Mouse (Mus musculus): ENCODE measurements around the gene Sohlh2. TPM values are rescaled to one million over a fixed set of nuclear protein-coding genes. Genes with fewer than 3 reads are reported as not detected.
A peak's percentile ranks its signal among the peaks of the same experiment; 100 is the strongest.

Gene Sohlh2
- not detected in 2 replicates for polyA plus RNA-seq (2016; fragmentation: Nextera tagmentation; extraction: Ambion mirVana)

GRCm38 (mm10) chr3:55181766-55182165 is at the start of gene Sohlh2:
Gene Sohlh2, plus strand, starts transcription at chr3:55182028.
- Histone ChIP-seq H3K9ac (replicated peaks) (no peak within 1 kb of the TSS), H3K4me3 (no peak within 1 kb of the TSS), H3K27ac (replicated peaks) (no peak within 1 kb of the TSS), H3K36me3 (no peaks in the 10 kb centered on the region), H3K4me2 (replicated peaks) (no peak within 1 kb of the TSS), H3K4me1 (no peaks in the 10 kb centered on the region; the same call in 1 of the 2 replicates), H3K9me3 (no peaks in the 10 kb centered on the region), H3K27me3 (no peaks in the 10 kb centered on the region)
- 94% methylated on average over 22 of the region's 22 CpGs for WGBS
- ATAC-seq (ENCODE audit: low FRiP score, low read depth) = 0 out of 2 replicates have a peak, but pooled peaks have one; percentile 19

GRCm38 (mm10) chr3:55137039-55137438 is 44.8 kb upstream of the Sohlh2 start, which contains the start of gene Ccdc169:
Gene Ccdc169, plus strand, starts transcription at chr3:55137339.
- H3K9ac ChIP-seq (replicated peaks) = no peak within 1 kb of the TSS
- no peak within 1 kb of the TSS for H3K27ac ChIP-seq (replicated peaks)
- H3K36me3 ChIP-seq = peaks cover 50% of the 10 kb centered on the region
- no peaks in the 10 kb centered on the region for H3K27me3 ChIP-seq
- no peaks in the 10 kb centered on the region for H3K9me3 ChIP-seq
- H3K4me3 ChIP-seq = no peak within 1 kb of the TSS
- H3K4me2 ChIP-seq (replicated peaks) = no peak within 1 kb of the TSS
- no peaks in the 10 kb centered on the region for H3K4me1 ChIP-seq
- ATAC-seq (ENCODE audit: low FRiP score, low read depth) = no peak

- ATAC-seq (ENCODE audit: low FRiP score, low read depth) = no peak
- Histone ChIP-seq H3K4me2 (replicated peaks) (no peak overlapping the region), H3K27ac (replicated peaks) (no peak overlapping the region), H3K9me3 (no peaks in the 10 kb centered on the region), H3K36me3 (peaks cover 26% of the 10 kb centered on the region), H3K9ac (replicated peaks) (no peak overlapping the region), H3K4me3 (no peak overlapping the region), H3K27me3 (no peaks in the 10 kb centered on the region), H3K4me1 (no peaks in the 10 kb centered on the region)
- 92% methylated on average over 12 of the region's 12 CpGs for WGBS
Observed at GRCm38 (mm10) chr3:55139837-55140236, 42.0 kb upstream of the Sohlh2 start.

GRCm38 (mm10) chr3:55141401-55141800 is 40.4 kb upstream of the Sohlh2 start:
- Histone ChIP-seq H3K9ac (replicated peaks) (no peak overlapping the region), H3K9me3 (no peaks in the 10 kb centered on the region), H3K27ac (replicated peaks) (no peak overlapping the region), H3K4me2 (replicated peaks) (no peak overlapping the region), H3K27me3 (no peaks in the 10 kb centered on the region), H3K4me1 (no peaks in the 10 kb centered on the region), H3K36me3 (peaks cover 13% of the 10 kb centered on the region), H3K4me3 (no peak overlapping the region)
- 68% methylated on average over 2 of the region's 2 CpGs for WGBS
- no peak for ATAC-seq (ENCODE audit: low FRiP score, low read depth)

GRCm38 (mm10) chr3:55144916-55145315 is 36.9 kb upstream of the Sohlh2 start:
- H3K36me3 ChIP-seq = no peaks in the 10 kb centered on the region

GRCm38 (mm10) chr3:55146441-55146840 is 35.4 kb upstream of the Sohlh2 start:
- no peaks in the 10 kb centered on the region for H3K9me3 ChIP-seq
- no peak overlapping the region for H3K27ac ChIP-seq (replicated peaks)
- no peak overlapping the region for H3K4me2 ChIP-seq (replicated peaks)
- H3K4me1 ChIP-seq = peaks cover 3% of the 10 kb centered on the region; the same call in 1 of the 2 replicates
- no peaks in the 10 kb centered on the region for H3K36me3 ChIP-seq
- no peaks in the 10 kb centered on the region for H3K27me3 ChIP-seq
- 78% methylated on average over 6 of the region's 6 CpGs for WGBS
- no peak overlapping the region for H3K4me3 ChIP-seq
- no peak for ATAC-seq (ENCODE audit: low FRiP score, low read depth)
- H3K9ac ChIP-seq (replicated peaks) = no peak overlapping the region

More at GRCm38 (mm10) chr3:55144916-55145315, 36.9 kb upstream of the Sohlh2 start:
- Histone ChIP-seq H3K4me1 (peaks cover 3% of the 10 kb centered on the region; the same call in 1 of the 2 replicates), H3K9me3 (no peaks in the 10 kb centered on the region), H3K27ac (replicated peaks) (no peak overlapping the region), H3K4me3 (no peak overlapping the region), H3K27me3 (no peaks in the 10 kb centered on the region), H3K9ac (replicated peaks) (no peak overlapping the region), H3K4me2 (replicated peaks) (no peak overlapping the region)
- whole genome bisulfite sequencing = 69% methylated on average over 3 of the region's 4 CpGs
- ATAC-seq (ENCODE audit: low FRiP score, low read depth) = no peak

GRCm38 (mm10) chr3:55147156-55147555 is 34.7 kb upstream of the Sohlh2 start:
- no peak overlapping the region for H3K9ac ChIP-seq (replicated peaks)
- no peak overlapping the region for H3K27ac ChIP-seq (replicated peaks)
- no peaks in the 10 kb centered on the region for H3K9me3 ChIP-seq
- no peaks in the 10 kb centered on the region for H3K27me3 ChIP-seq
- ATAC-seq (ENCODE audit: low FRiP score, low read depth) = no peak
- no peak overlapping the region for H3K4me3 ChIP-seq
- 83% methylated on average over 2 of the region's 2 CpGs for WGBS
- no peaks in the 10 kb centered on the region for H3K36me3 ChIP-seq
- peaks cover 3% of the 10 kb centered on the region; the same call in 1 of the 2 replicates for H3K4me1 ChIP-seq
- H3K4me2 ChIP-seq (replicated peaks) = no peak overlapping the region

- H3K4me3 ChIP-seq = no peak overlapping the region
- WGBS = 34% methylated on average over 3 of the region's 3 CpGs
- no peak overlapping the region for H3K27ac ChIP-seq (replicated peaks)
- no peaks in the 10 kb centered on the region for H3K27me3 ChIP-seq
- peaks cover 3% of the 10 kb centered on the region; the same call in 1 of the 2 replicates for H3K4me1 ChIP-seq
- H3K9ac ChIP-seq (replicated peaks) = no peak overlapping the region
- H3K9me3 ChIP-seq = no peaks in the 10 kb centered on the region
- no peak for ATAC-seq (ENCODE audit: low FRiP score, low read depth)
- H3K4me2 ChIP-seq (replicated peaks) = no peak overlapping the region
- H3K36me3 ChIP-seq = no peaks in the 10 kb centered on the region
Observed at GRCm38 (mm10) chr3:55148091-55148490, 33.7 kb upstream of the Sohlh2 start.

- no peak overlapping the region for H3K4me3 ChIP-seq
- no peaks in the 10 kb centered on the region for H3K9me3 ChIP-seq
- H3K4me1 ChIP-seq = peaks cover 3% of the 10 kb centered on the region; the same call in 1 of the 2 replicates
- 45% methylated on average over 7 of the region's 7 CpGs for WGBS
- no peak overlapping the region for H3K4me2 ChIP-seq (replicated peaks)
- 0 out of 2 replicates have a peak, but pooled peaks have one; percentile 30 for ATAC-seq (ENCODE audit: low FRiP score, low read depth)
- no peaks in the 10 kb centered on the region for H3K36me3 ChIP-seq
- no peak overlapping the region for H3K9ac ChIP-seq (replicated peaks)
- H3K27ac ChIP-seq (replicated peaks) = no peak overlapping the region
- H3K27me3 ChIP-seq = no peaks in the 10 kb centered on the region
Observed at GRCm38 (mm10) chr3:55151656-55152433, 30.0 kb upstream of the Sohlh2 start.

GRCm38 (mm10) chr3:55152673-55153334 is 29.0 kb upstream of the Sohlh2 start:
- Histone ChIP-seq H3K27ac (replicated peaks) (no peak overlapping the region), H3K27me3 (no peaks in the 10 kb centered on the region), H3K9me3 (no peaks in the 10 kb centered on the region), H3K36me3 (no peaks in the 10 kb centered on the region), H3K9ac (replicated peaks) (no peak overlapping the region), H3K4me2 (replicated peaks) (no peak overlapping the region), H3K4me3 (no peak overlapping the region), H3K4me1 (peaks cover 7% of the 10 kb centered on the region; the same call in 1 of the 2 replicates)
- ATAC-seq (ENCODE audit: low FRiP score, low read depth) = no peak
- 70% methylated on average over 6 of the region's 6 CpGs for WGBS

- Histone ChIP-seq H3K4me1 (0 out of 2 replicates have a peak, but pooled peaks cover 4% of the 10 kb centered on the region), H3K36me3 (no peaks in the 10 kb centered on the region), H3K4me2 (replicated peaks) (no peak overlapping the region), H3K9me3 (no peaks in the 10 kb centered on the region), H3K9ac (replicated peaks) (no peak overlapping the region), H3K4me3 (no peak overlapping the region), H3K27me3 (no peaks in the 10 kb centered on the region), H3K27ac (replicated peaks) (no peak overlapping the region)
- WGBS = 88% methylated on average over 7 of the region's 7 CpGs
- no peak for ATAC-seq (ENCODE audit: low FRiP score, low read depth)
Observed at GRCm38 (mm10) chr3:55154163-55154562, 27.7 kb upstream of the Sohlh2 start.

GRCm38 (mm10) chr3:55157413-55157812 is 24.4 kb upstream of the Sohlh2 start:
- Histone ChIP-seq H3K36me3 (no peaks in the 10 kb centered on the region), H3K9me3 (no peaks in the 10 kb centered on the region), H3K4me1 (peaks cover 8% of the 10 kb centered on the region; the same call in 1 of the 2 replicates), H3K27ac (replicated peaks) (no peak overlapping the region), H3K4me2 (replicated peaks) (no peak overlapping the region), H3K27me3 (0 out of 2 replicates have a peak, but pooled peaks cover 4% of the 10 kb centered on the region), H3K9ac (replicated peaks) (no peak overlapping the region), H3K4me3 (no peak overlapping the region)
- WGBS = 61% methylated on average over 5 of the region's 5 CpGs
- peak; percentile 49; the same call in 1 of the 2 replicates for ATAC-seq (ENCODE audit: low FRiP score, low read depth)

All from midbrain, embryonic 12.5 days (tissue).